Mouse (Mus musculus): ENCODE data around the gene Tnfrsf11a. TPM values are rescaled to one million over a fixed set of nuclear protein-coding genes. Genes with fewer than 3 reads are reported as not detected.
"Not testable (repeated sequence)": the region's sequence is repeated elsewhere in the genome, so short reads cannot be mapped to it uniquely, and the experiment has no call there.

Gene Tnfrsf11a
- polyA plus RNA-seq, 1 experiment, result 0.06 TPM

DNA sequence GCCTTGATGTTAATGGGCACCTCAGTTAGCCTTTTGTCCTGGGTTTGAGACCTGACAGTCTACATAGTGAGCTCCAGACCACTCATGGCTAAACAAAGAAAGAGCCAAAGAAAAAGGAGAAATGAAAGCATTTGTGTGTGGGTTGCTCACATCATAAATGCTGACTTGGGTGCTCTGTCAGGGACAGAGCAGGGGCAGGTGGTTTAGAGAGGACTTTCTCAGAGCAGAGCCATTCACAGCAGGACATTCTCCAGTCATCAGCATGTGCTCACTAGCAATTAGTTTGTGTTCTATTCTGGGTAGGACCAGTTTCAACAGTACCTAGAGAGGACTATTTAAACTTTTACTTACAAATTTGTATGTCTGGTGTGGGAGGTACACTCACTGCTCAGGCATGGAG is 20.7 kb downstream of the Tnfrsf11a start:
- Histone ChIP-seq H3K4me3 (no peak overlapping the region), H3K4me2 (ENCODE audit: low read depth) (no peak overlapping the region), H3K27me3 (ENCODE audit: control insufficient read depth, insufficient read depth, insufficient read length) (no peaks in the 10 kb centered on the region), H3ac (ENCODE audit: control insufficient read depth, insufficient read length) (no peak overlapping the region), H3K36me3 (ENCODE audit: control insufficient read depth, insufficient read depth) (no peaks in the 10 kb centered on the region), H3K79me2 (ENCODE audit: control insufficient read depth, insufficient read depth) (no peaks in the 10 kb centered on the region)
- no peak for TF ChIP-seq POLR2AphosphoS2 (IDR thresholded peaks at IDR 0.05; ENCODE audit: insufficient read length, low read depth)
- TF ChIP-seq E2F4 (IDR thresholded peaks at IDR 0.05; ENCODE audit: insufficient read depth), result no peak
- TF ChIP-seq REST (IDR thresholded peaks at IDR 0.05; ENCODE audit: insufficient read depth, insufficient read length), result no peak
- TF ChIP-seq MYOG (IDR thresholded peaks at IDR 0.05; ENCODE audit: control insufficient read depth in 1 of 3, insufficient read depth in 1 of 3, insufficient read length in 2 of 3, low read depth in 2 of 3), result no peak
- no peak for TF ChIP-seq MAX (IDR thresholded peaks at IDR 0.05; ENCODE audit: low read depth)
- TF ChIP-seq CEBPB (IDR thresholded peaks at IDR 0.05; ENCODE audit: insufficient read depth, poor library complexity, severe bottlenecking), result no peak
- TF ChIP-seq USF1 (IDR thresholded peaks at IDR 0.05; ENCODE audit: low read depth), result no peak
- no peak for TF ChIP-seq TCF12 (IDR thresholded peaks at IDR 0.05; ENCODE audit: insufficient read depth, poor library complexity, severe bottlenecking)
- no peak for TF ChIP-seq MYOD1 (IDR thresholded peaks at IDR 0.05; ENCODE audit: control insufficient read depth in 1 of 3, insufficient read length in 2 of 3, low read depth in 2 of 3)
- TF ChIP-seq SRF (IDR thresholded peaks at IDR 0.05; ENCODE audit: control insufficient read depth, insufficient read length, low read depth), result no peak
- TF ChIP-seq TCF3 (IDR thresholded peaks at IDR 0.05; ENCODE audit: insufficient read length, low read depth), result no peak
- no peak for TF ChIP-seq POLR2A (IDR thresholded peaks at IDR 0.05; ENCODE audit: insufficient read length, low read depth)

DNA sequence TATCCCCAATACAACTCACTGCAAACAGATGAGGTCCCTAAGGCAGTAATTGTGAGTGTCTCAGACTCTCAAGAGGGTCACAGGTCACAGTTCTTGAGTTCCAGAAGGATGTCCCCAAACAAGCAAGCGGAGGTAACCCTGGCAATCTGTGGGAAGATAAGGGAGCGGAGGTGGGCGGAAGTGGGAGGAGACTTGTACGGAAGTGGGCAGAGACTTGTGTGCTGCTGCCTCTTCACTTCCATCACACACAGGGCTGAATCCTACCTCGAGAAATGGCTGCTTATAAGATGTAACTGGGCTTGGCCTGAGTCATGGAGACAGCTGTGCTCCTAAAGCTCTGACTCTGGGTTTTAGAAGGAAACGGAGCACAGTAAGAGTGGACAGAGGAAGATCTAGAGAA is 22.4 kb downstream of the Tnfrsf11a start:
- Histone ChIP-seq H3K36me3 (ENCODE audit: control insufficient read depth, insufficient read depth) (no peaks in the 10 kb centered on the region), H3K4me3 (no peak overlapping the region), H3K79me2 (ENCODE audit: control insufficient read depth, insufficient read depth) (no peaks in the 10 kb centered on the region), H3K4me2 (ENCODE audit: low read depth) (no peak overlapping the region), H3ac (ENCODE audit: control insufficient read depth, insufficient read length) (no peak overlapping the region), H3K27me3 (ENCODE audit: control insufficient read depth, insufficient read depth, insufficient read length) (no peaks in the 10 kb centered on the region)
- no peak for TF ChIP-seq TCF3 (IDR thresholded peaks at IDR 0.05; ENCODE audit: insufficient read length, low read depth)
- TF ChIP-seq MAX (IDR thresholded peaks at IDR 0.05; ENCODE audit: low read depth), result no peak
- TF ChIP-seq USF1 (IDR thresholded peaks at IDR 0.05; ENCODE audit: low read depth), result no peak
- TF ChIP-seq MYOD1 (IDR thresholded peaks at IDR 0.05; ENCODE audit: control insufficient read depth in 1 of 3, insufficient read length in 2 of 3, low read depth in 2 of 3), result no peak
- TF ChIP-seq POLR2AphosphoS2 (IDR thresholded peaks at IDR 0.05; ENCODE audit: insufficient read length, low read depth), result no peak
- no peak for TF ChIP-seq REST (IDR thresholded peaks at IDR 0.05; ENCODE audit: insufficient read depth, insufficient read length)
- no peak for TF ChIP-seq TCF12 (IDR thresholded peaks at IDR 0.05; ENCODE audit: insufficient read depth, poor library complexity, severe bottlenecking)
- TF ChIP-seq POLR2A (IDR thresholded peaks at IDR 0.05; ENCODE audit: insufficient read length, low read depth), result no peak
- TF ChIP-seq E2F4 (IDR thresholded peaks at IDR 0.05; ENCODE audit: insufficient read depth), result no peak
- no peak for TF ChIP-seq CEBPB (IDR thresholded peaks at IDR 0.05; ENCODE audit: insufficient read depth, poor library complexity, severe bottlenecking)
- TF ChIP-seq MYOG (IDR thresholded peaks at IDR 0.05; ENCODE audit: control insufficient read depth in 1 of 3, insufficient read depth in 1 of 3, insufficient read length in 2 of 3, low read depth in 2 of 3), result no peak
- no peak for TF ChIP-seq SRF (IDR thresholded peaks at IDR 0.05; ENCODE audit: control insufficient read depth, insufficient read length, low read depth)

DNA sequence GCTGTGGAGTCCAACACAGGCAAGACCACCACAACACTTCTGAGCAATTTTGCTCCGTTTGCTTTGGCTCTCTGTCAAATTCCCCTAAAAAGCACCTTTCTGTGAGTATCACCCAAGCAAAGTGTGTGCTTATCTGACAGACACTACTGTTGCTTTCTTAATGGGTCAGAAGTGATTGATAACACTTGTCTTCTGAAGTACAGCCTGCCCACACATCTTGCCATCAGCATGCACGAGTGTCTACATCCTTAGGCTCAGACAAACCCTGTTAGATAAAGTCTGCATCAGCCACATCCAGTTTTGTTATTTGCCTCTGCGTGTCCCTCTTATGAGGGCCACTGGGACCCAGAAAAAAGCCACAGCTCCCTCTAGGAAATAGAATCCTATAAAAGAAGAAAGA is 23.8 kb downstream of the Tnfrsf11a start:
- Histone ChIP-seq H3K4me2 (ENCODE audit: low read depth) (no peak overlapping the region), H3K79me2 (ENCODE audit: control insufficient read depth, insufficient read depth) (no peaks in the 10 kb centered on the region), H3K36me3 (ENCODE audit: control insufficient read depth, insufficient read depth) (no peaks in the 10 kb centered on the region), H3ac (ENCODE audit: control insufficient read depth, insufficient read length) (no peak overlapping the region), H3K27me3 (ENCODE audit: control insufficient read depth, insufficient read depth, insufficient read length) (no peaks in the 10 kb centered on the region), H3K4me3 (no peak overlapping the region)
- TF ChIP-seq MYOD1 (IDR thresholded peaks at IDR 0.05; ENCODE audit: control insufficient read depth in 1 of 3, insufficient read length in 2 of 3, low read depth in 2 of 3), result no peak
- TF ChIP-seq E2F4 (IDR thresholded peaks at IDR 0.05; ENCODE audit: insufficient read depth), result no peak
- no peak for TF ChIP-seq CEBPB (IDR thresholded peaks at IDR 0.05; ENCODE audit: insufficient read depth, poor library complexity, severe bottlenecking)
- TF ChIP-seq POLR2A (IDR thresholded peaks at IDR 0.05; ENCODE audit: insufficient read length, low read depth), result no peak
- no peak for TF ChIP-seq TCF12 (IDR thresholded peaks at IDR 0.05; ENCODE audit: insufficient read depth, poor library complexity, severe bottlenecking)
- TF ChIP-seq POLR2AphosphoS2 (IDR thresholded peaks at IDR 0.05; ENCODE audit: insufficient read length, low read depth), result no peak
- no peak for TF ChIP-seq TCF3 (IDR thresholded peaks at IDR 0.05; ENCODE audit: insufficient read length, low read depth)
- no peak for TF ChIP-seq USF1 (IDR thresholded peaks at IDR 0.05; ENCODE audit: low read depth)
- TF ChIP-seq SRF (IDR thresholded peaks at IDR 0.05; ENCODE audit: control insufficient read depth, insufficient read length, low read depth), result no peak
- TF ChIP-seq MAX (IDR thresholded peaks at IDR 0.05; ENCODE audit: low read depth), result no peak
- TF ChIP-seq MYOG (IDR thresholded peaks at IDR 0.05; ENCODE audit: control insufficient read depth in 1 of 3, insufficient read depth in 1 of 3, insufficient read length in 2 of 3, low read depth in 2 of 3), result no peak
- TF ChIP-seq REST (IDR thresholded peaks at IDR 0.05; ENCODE audit: insufficient read depth, insufficient read length), result no peak

DNA sequence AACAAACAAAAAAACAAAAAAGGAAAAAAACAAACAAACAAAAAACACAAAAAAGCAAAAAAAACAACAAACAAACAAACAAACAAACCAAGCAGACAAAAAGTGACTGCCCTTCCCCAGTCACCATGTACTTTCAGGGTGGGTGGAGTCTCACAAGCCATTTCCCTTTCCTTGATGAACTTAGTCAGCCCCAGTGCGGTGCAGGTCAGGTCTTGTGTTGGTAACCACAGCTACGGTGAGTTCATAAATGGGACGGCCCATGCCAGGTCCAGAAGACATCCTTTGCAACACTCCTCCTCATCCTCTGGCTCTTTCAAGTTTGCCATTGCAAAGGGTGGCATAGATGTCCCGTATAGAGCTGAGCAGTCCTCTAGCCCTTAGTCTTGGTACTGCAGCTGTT is 25.0 kb downstream of the Tnfrsf11a start:
- Histone ChIP-seq H3K36me3 (ENCODE audit: control insufficient read depth, insufficient read depth) (no peaks in the 10 kb centered on the region), H3K4me2 (ENCODE audit: low read depth) (no peak overlapping the region), H3ac (ENCODE audit: control insufficient read depth, insufficient read length) (no peak overlapping the region), H3K27me3 (ENCODE audit: control insufficient read depth, insufficient read depth, insufficient read length) (no peaks in the 10 kb centered on the region), H3K4me3 (no peak overlapping the region), H3K79me2 (ENCODE audit: control insufficient read depth, insufficient read depth) (no peaks in the 10 kb centered on the region)
- no peak for TF ChIP-seq POLR2AphosphoS2 (IDR thresholded peaks at IDR 0.05; ENCODE audit: insufficient read length, low read depth)

DNA sequence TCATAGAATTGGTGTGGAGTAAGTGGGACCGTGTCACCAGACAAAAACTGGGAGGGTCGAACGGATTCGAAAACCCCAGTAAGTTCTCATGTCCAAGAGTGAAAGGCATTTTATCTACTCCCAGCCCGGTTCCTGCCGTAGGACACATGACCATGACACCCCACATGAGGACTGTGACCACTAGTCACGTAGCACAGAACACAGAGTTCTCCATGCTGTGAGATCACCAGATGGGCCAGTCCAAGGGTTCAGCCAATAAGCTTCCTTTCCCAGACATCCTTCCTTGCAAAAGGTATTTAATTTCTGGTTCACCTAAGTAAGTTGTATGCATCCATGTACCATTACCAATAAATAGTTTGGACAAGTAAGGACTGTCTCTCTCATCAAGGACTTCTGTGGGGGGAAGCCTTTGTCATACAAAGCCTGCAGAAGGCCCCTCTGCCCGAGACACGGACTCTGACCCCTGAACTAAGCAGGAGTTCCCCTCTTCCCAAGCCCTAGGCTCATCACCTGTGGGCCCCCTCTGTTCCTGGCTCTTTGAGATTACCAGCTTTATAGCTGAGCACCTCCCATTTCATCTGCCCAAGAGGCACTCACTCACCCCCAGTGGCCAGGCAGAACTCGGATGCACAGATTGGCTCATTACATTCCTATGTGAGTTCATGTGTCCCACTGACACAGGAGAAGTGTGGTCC is 26.7 kb downstream of the Tnfrsf11a start:
- H3K27me3 ChIP-seq (ENCODE audit: control insufficient read depth, insufficient read depth, insufficient read length), result no peaks in the 10 kb centered on the region
- H3K4me2 ChIP-seq (ENCODE audit: low read depth), result no peak overlapping the region
- TF ChIP-seq TCF12 (IDR thresholded peaks at IDR 0.05; ENCODE audit: insufficient read depth, poor library complexity, severe bottlenecking), result no peak
- TF ChIP-seq SRF (IDR thresholded peaks at IDR 0.05; ENCODE audit: control insufficient read depth, insufficient read length, low read depth), result no peak
- TF ChIP-seq USF1 (IDR thresholded peaks at IDR 0.05; ENCODE audit: low read depth), result no peak
- TF ChIP-seq REST (IDR thresholded peaks at IDR 0.05; ENCODE audit: insufficient read depth, insufficient read length), result no peak
- no peaks in the 10 kb centered on the region for H3K36me3 ChIP-seq (ENCODE audit: control insufficient read depth, insufficient read depth)
- H3ac ChIP-seq (ENCODE audit: control insufficient read depth, insufficient read length), result no peak overlapping the region
- H3K79me2 ChIP-seq (ENCODE audit: control insufficient read depth, insufficient read depth), result no peaks in the 10 kb centered on the region
- H3K4me3 ChIP-seq, result no peak overlapping the region

DNA sequence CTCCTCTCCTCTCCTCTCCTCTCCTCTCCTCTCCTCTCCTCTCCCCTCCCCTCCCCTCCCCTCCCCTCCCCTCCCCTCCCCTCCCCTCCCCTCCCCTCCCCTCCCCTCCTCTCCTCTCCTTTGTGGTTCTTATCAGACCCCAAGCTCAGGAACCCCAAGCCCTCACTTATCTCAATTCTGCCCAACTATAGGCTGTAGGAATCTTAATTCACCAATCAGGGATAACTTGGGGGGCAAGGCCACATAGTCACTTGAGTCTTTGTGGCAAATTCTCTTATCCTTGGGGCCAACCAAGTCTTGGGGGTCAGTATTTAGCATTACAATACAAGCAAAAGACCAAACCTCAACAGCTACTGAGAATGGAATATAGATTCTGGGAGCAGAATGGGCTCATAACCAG is 31.5 kb downstream of the Tnfrsf11a start:
- H3ac ChIP-seq (ENCODE audit: control insufficient read depth, insufficient read length); H3K36me3 ChIP-seq (ENCODE audit: control insufficient read depth, insufficient read depth); H3K4me3 ChIP-seq; H3K79me2 ChIP-seq (ENCODE audit: control insufficient read depth, insufficient read depth); H3K4me2 ChIP-seq (ENCODE audit: low read depth); H3K27me3 ChIP-seq (ENCODE audit: control insufficient read depth, insufficient read depth, insufficient read length): not testable (repeated sequence)
